ENCODE assay signal across 17 mouse cellular contexts in the genomic region with DNA sequence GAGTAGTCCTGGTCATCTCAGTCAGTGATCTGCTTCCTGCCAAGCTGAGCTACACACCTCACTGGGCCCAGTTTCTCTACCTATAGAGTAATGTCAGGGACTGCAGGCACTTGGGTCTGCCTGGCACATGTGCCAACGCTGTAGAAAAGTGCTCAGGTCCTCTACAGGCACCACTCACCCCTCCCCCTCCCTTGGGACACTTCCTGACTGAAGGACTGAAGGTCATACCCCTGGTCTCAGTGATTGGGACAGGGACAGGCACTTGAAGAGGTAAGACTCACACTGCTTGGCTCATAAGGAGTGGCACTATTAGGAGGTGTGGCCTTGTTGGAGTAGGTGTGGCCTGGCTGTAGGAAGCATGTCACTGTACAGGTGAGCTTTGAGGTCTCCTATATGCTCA.
"Had no signal": no experiment of that assay in that cellular context is flagged by ENCODE, and none has a peak within 500 bp of the region (broad histone marks: within the 10 kb centered on the region; RNA-seq: fewer than 3 reads in every experiment).

No protein-coding gene starts in this region.

- H3K4me2 ChIP-seq: kidney, embryonic 15.5 days; limb, embryonic 12.5 days; limb, embryonic 15.5 days; liver, embryonic 11.5 days; lung, embryonic 15.5 days; midbrain, embryonic 11.5 days had no signal

- H3K9me3 ChIP-seq: kidney, embryonic 15.5 days; limb, embryonic 12.5 days; limb, embryonic 15.5 days; lung, embryonic 15.5 days had no signal

- H3K4me3 ChIP-seq: kidney, embryonic 15.5 days; layer of hippocampus, adult 2 months; limb, embryonic 12.5 days; limb, embryonic 15.5 days; lung, embryonic 15.5 days had no signal

- H3K36me3 ChIP-seq: kidney, embryonic 15.5 days; limb, embryonic 12.5 days; limb, embryonic 15.5 days; lung, embryonic 15.5 days had no signal

- H3K27me3 ChIP-seq: kidney, embryonic 15.5 days; limb, embryonic 12.5 days; lung, embryonic 15.5 days had no signal

- ATAC-seq: inflammation-experienced regulatory T-cells, adult 6 months; liver, postnatal 0 days had no signal

- H3K27ac ChIP-seq: kidney, embryonic 15.5 days; layer of hippocampus, adult 2 months; limb, embryonic 12.5 days; limb, embryonic 15.5 days; liver, embryonic 14.5 days; lung, embryonic 15.5 days; macrophage had no signal

- DNase-seq: kidney, adult 11 months; kidney, adult 8-10 months; kidney, postnatal 25 days; layer of hippocampus, adult 9-11 months; liver, postnatal 0 days; midbrain, embryonic 14.5 days; thymus, postnatal 25 days had no signal

- H3K9ac ChIP-seq: kidney, embryonic 15.5 days; limb, embryonic 12.5 days; limb, embryonic 15.5 days; liver, embryonic 14.5 days; liver, postnatal 0 days; lung, embryonic 15.5 days had no signal
